Mouse (Mus musculus) liver, adult 2 months (tissue): ENCODE data around the gene Kcnj6. TPM values are rescaled to one million over a fixed set of nuclear protein-coding genes. Genes with fewer than 3 reads are reported as not detected.

Source experiments
- DNase-seq: peaks from one replicate; pipeline ENCODE4 v3.0.0-alpha.2; 2011; ENCODE audit warnings: low read depth, low spot score; ENCODE audit errors: extremely low read depth
- H3K27ac ChIP-seq: fragments of 200-500 bp; replicated peaks from 2 replicates; pipeline ENCODE4 v1.5.1; 2012; ENCODE audit warnings: low read depth, mild to moderate bottlenecking, control low read depth, inconsistent platforms, low read length; ENCODE audit not compliant: insufficient read depth
- H3K27me3 ChIP-seq: fragments of 200-500 bp; 2 replicates; pipeline ENCODE4 v1.6.1; 2012; ENCODE audit warnings: mild to moderate bottlenecking, moderate library complexity, low read length, inconsistent platforms; ENCODE audit not compliant: control insufficient read depth, insufficient read depth
- H3K36me3 ChIP-seq: fragments of 200-500 bp; 2 replicates; pipeline ENCODE4 v1.6.1; 2012; ENCODE audit warnings: low read length, inconsistent platforms; ENCODE audit not compliant: control insufficient read depth, insufficient read depth
- H3K4me1 ChIP-seq: fragments of 200-500 bp; 2 replicates; pipeline ENCODE4 v1.6.1; 2011; ENCODE audit warnings: low read length; ENCODE audit not compliant: control insufficient read depth, insufficient read depth
- H3K4me3 ChIP-seq: fragments of 200-500 bp; 2 replicates; pipeline ENCODE4 v1.5.1; 2011; ENCODE audit warnings: low read depth, mild to moderate bottlenecking, control low read depth, low read length, moderate library complexity; ENCODE audit not compliant: insufficient read depth
- H3K79me2 ChIP-seq: fragments of 200-500 bp; 2 replicates; pipeline ENCODE4 v1.6.1; 2012; ENCODE audit warnings: inconsistent platforms, mild to moderate bottlenecking, low read length, moderate library complexity; ENCODE audit not compliant: control insufficient read depth, insufficient read depth
- H3K9ac ChIP-seq: fragments of 200-500 bp; 2 replicates; pipeline ENCODE4 v1.6.1; 2012; ENCODE audit warnings: low read depth, mild to moderate bottlenecking, control low read depth, inconsistent platforms, low read length
- CTCF ChIP-seq: fragments of 200-500 bp; IDR thresholded peaks from 2 replicates; pipeline ENCODE4 v1.5.1; 2011; ENCODE audit warnings: low read depth, low read length, control low read depth
- POLR2A ChIP-seq: fragments of 200-500 bp; IDR thresholded peaks from 2 replicates; pipeline ENCODE4 v1.6.1; 2011; ENCODE audit warnings: low read length, control low read depth; ENCODE audit not compliant: insufficient read depth; ENCODE audit errors: extremely low read depth
- WGBS: fragments of 180-500 bp; shearing (Covaris S2); methylation state at CpG from one replicate; pipeline ENCODE4 v1.1.7; 2018; 5-methylcytosine and 5-hydroxymethylcytosine counted together
- polyA plus RNA-seq: library from polyadenylated mRNA; depleted of rRNA; stranded (reverse); fragments of >200 nt; gene quantifications from 2 replicates; pipeline ENCODE4 v1.2.3, GENCODE M21; 2012
- total RNA-seq: library from RNA; depleted of rRNA; stranded (reverse); fragments of >200 nt; gene quantifications from 2 replicates; pipeline ENCODE4 v1.2.3, GENCODE M21; 2014

The Kcnj6 gene
- total and polyA plus RNA-seq, 2 experiments: not detected

DNA sequence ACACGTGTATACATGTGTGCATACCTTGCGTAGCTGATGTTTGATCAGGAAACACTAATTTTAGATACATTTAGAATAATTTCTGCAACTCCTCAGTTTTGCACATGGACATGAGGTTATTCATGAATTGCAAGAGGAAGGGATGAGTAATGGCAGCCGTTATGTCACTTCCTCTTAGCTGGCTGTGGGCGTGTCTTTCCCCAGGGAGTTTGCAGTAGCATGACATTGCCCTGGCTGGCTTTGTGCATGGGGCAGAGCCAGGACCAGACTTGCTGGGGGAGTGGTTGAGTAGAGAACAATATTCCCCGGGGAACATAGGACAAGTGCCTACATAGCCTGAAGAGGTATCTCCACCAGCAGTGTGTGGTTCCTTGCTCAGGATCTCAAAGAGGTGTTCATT, 134.0 kb downstream of the Kcnj6 start:
- H3K27me3 ChIP-seq: no peaks in the 10 kb centered on the region
- 81% methylated on average over 5 of the region's 5 CpGs for WGBS
- H3K4me3 ChIP-seq: no peak overlapping the region
- no peak for TF ChIP-seq CTCF
- DNase-seq: no peak
- no peaks in the 10 kb centered on the region for H3K79me2 ChIP-seq
- no peaks in the 10 kb centered on the region for H3K4me1 ChIP-seq
- H3K36me3 ChIP-seq: no peaks in the 10 kb centered on the region
- no peak overlapping the region for H3K27ac ChIP-seq
- no peak overlapping the region for H3K9ac ChIP-seq

DNA sequence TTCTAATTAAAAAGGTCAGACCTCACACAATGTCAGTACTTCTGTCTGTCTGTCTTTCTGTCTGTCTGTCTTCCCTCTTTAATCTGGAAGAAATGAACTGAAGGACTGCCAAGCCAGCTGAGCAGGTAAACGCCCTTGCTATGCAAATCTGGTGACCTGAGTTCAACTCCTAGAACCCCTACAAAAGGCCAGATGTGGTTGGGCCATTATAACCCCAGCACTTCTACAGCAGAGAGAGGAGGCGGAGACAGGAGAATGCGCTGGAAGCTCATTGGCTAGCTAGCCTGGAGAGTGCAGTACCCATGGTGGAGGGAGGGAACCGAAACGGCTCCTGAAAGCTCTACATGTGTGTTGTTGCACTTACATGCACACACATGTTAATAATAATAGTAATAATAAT, 141.5 kb downstream of the Kcnj6 start:
- Histone ChIP-seq H3K4me1 (no peaks in the 10 kb centered on the region), H3K4me3 (no peak overlapping the region), H3K27me3 (no peaks in the 10 kb centered on the region), H3K79me2 (no peaks in the 10 kb centered on the region), H3K36me3 (no peaks in the 10 kb centered on the region), H3K27ac (no peak overlapping the region), H3K9ac (no peak overlapping the region)
- DNase-seq: no peak
- TF ChIP-seq CTCF: no peak
- no peak for TF ChIP-seq POLR2A
- WGBS: 95% methylated on average over 5 of the region's 5 CpGs

DNA sequence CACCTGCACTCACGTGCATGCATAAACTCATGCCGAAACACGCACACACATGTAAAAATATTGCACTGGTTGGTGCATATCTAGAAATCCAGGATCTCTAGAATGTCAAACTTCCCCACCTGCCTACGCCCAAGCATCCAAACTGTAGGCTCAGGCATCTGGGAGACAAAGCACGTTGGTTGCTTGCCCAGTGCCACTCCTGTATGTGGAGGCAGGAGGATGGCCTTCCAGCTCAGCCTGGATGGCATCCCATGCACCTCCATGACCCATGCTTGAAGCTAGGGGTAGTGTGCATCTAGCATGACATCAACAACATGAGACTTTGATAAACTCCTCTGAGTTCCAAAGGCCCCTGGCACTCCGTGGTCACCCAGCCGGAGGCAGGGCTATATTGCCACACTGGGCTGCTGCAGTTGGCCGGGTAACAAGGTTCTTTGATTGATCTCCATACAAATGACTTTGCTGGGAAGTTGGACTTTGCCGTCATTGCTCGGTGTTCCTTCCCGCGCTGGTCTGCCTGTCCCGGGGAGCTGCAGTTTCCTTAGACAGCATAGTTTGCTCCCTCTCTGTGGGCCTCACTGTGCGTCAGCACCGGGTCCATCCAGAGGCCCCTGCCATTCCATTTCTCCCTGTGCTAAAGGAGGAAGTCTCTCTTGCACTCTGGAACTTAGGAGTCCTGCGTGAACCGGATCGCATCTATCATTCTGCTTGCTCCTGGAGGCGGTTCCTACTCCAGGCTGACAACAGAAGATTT, 144.9 kb downstream of the Kcnj6 start:
- no peaks in the 10 kb centered on the region for H3K4me1 ChIP-seq
- TF ChIP-seq POLR2A (no peak), CTCF (no peak)
- no peaks in the 10 kb centered on the region for H3K79me2 ChIP-seq
- no peak overlapping the region for H3K4me3 ChIP-seq
- DNase-seq: no peak
- no peaks in the 10 kb centered on the region for H3K27me3 ChIP-seq
- H3K27ac ChIP-seq: no peak overlapping the region
- WGBS: 65% methylated on average over 19 of the region's 19 CpGs
- no peaks in the 10 kb centered on the region for H3K36me3 ChIP-seq
- no peak overlapping the region for H3K9ac ChIP-seq

DNA sequence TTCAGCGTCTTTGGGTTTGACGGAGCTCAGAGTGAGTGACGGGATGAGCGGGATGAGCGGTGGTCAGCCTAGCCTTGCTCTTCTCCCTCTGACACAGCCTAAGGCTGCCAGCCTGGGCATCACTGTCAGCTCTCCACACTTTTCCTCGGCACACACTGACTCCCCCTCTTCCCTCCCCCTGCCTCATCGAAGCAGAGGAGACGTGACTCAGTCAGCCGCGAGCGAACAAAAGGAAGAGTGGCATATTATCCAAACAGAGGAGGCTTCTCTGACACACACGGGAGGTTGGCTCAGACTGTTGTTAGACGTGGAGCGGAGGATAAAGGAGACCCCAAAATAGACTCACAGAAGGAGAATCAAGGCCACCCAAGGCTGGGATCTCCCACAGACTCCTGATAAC, 147.1 kb downstream of the Kcnj6 start:
- no peaks in the 10 kb centered on the region for H3K4me1 ChIP-seq
- H3K9ac ChIP-seq: no peak overlapping the region
- WGBS: 54% methylated on average over 14 of the region's 14 CpGs
- no peak overlapping the region for H3K4me3 ChIP-seq
- no peak overlapping the region for H3K27ac ChIP-seq
- no peaks in the 10 kb centered on the region for H3K36me3 ChIP-seq
- TF ChIP-seq POLR2A (no peak), CTCF (no peak)
- no peaks in the 10 kb centered on the region for H3K79me2 ChIP-seq
- no peaks in the 10 kb centered on the region for H3K27me3 ChIP-seq
- no peak for DNase-seq

DNA sequence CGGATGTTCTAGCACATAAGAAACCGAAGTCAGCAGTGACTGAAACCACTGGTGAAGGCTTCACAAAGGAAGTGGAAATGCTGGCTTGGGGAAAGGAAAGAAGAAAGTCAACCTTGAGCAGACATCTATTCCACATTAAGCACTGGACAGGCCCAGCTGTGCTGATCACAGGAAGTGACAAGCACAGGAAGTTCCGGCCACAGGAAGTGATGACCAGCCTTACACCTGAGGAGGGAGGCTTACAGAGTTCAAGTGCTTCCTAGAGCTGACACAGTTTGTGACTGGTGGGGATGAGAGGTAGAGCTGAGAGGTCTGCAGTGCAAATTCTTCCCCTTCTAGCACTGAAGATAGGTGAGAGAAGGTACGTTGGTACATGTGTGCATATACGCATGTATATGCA, 151.5 kb downstream of the Kcnj6 start:
- Histone ChIP-seq H3K27ac (no peak overlapping the region), H3K4me1 (no peaks in the 10 kb centered on the region), H3K79me2 (no peaks in the 10 kb centered on the region), H3K4me3 (no peak overlapping the region), H3K36me3 (no peaks in the 10 kb centered on the region), H3K9ac (no peak overlapping the region), H3K27me3 (no peaks in the 10 kb centered on the region)
- no peak for TF ChIP-seq CTCF
- TF ChIP-seq POLR2A: no peak
- WGBS: 77% methylated on average over 5 of the region's 5 CpGs
- no peak for DNase-seq

DNA sequence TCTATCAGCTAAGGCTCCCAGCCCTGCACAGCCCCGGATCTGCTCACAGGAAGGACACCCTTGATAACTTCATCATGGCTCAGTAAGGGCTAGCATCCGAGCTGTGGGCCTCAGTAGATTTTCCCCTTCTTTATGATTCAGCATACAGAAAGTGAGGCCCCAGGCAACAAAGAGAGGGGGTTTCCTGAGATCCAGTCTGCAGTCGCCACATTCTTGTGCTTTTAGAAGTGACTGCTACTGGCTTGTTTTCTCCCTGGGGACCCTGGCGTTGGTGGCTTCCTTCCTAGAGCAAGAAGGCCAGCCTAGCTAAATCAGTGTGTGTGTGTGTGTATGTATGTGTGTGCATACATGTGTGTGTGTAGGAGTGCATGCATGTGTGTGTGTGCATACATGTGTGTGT, 152.7 kb downstream of the Kcnj6 start:
- TF ChIP-seq CTCF (no peak), POLR2A (no peak)
- H3K27ac ChIP-seq: no peak overlapping the region
- H3K4me3 ChIP-seq: no peak overlapping the region
- no peaks in the 10 kb centered on the region for H3K36me3 ChIP-seq
- H3K4me1 ChIP-seq: no peaks in the 10 kb centered on the region
- no peaks in the 10 kb centered on the region for H3K79me2 ChIP-seq
- no peaks in the 10 kb centered on the region for H3K27me3 ChIP-seq
- no peak for DNase-seq
- WGBS: 66% methylated on average over 4 of the region's 4 CpGs
- H3K9ac ChIP-seq: no peak overlapping the region
